Mouse (Mus musculus): ENCODE measurements around the gene Plin3. TPM values are rescaled to one million over a fixed set of nuclear protein-coding genes. Genes with fewer than 3 reads are reported as not detected.
"Not testable (repeated sequence)": the region's sequence is repeated elsewhere in the genome, so short reads cannot be mapped to it uniquely, and the experiment has no call there.

The Plin3 gene
- total RNA-seq, 2 experiments from 2014 or later: 2.5 to 6.7 TPM

- no peak for ATAC-seq (replicated peaks; ENCODE audit: low FRiP score, poor library complexity, severe bottlenecking)
These were observed 15.1 kb downstream of the Plin3 start for GRCm38 (mm10) chr17:56277567-56277893.

- ATAC-seq (replicated peaks; ENCODE audit: low FRiP score, poor library complexity, severe bottlenecking): peak; percentile 80
These were observed 15.8 kb downstream of the Plin3 start, which contains the start of gene Ticam1 for GRCm38 (mm10) chr17:56276643-56277566. TSS of gene Ticam1 (minus strand) at chr17:56276786.

- ATAC-seq (replicated peaks; ENCODE audit: low FRiP score, poor library complexity, severe bottlenecking): 0 out of 2 replicates have a peak, but pooled peaks have one; percentile 12
These were observed 16.7 kb downstream of the Plin3 start for GRCm38 (mm10) chr17:56275842-56276480.

GRCm38 (mm10) chr17:56273986-56274385 lies 18.7 kb downstream of the Plin3 start:
- no peak for ATAC-seq (replicated peaks; ENCODE audit: low FRiP score, poor library complexity, severe bottlenecking)

GRCm38 (mm10) chr17:56273482-56273881 lies 19.2 kb downstream of the Plin3 start:
- ATAC-seq (replicated peaks; ENCODE audit: low FRiP score, poor library complexity, severe bottlenecking): no peak

- ATAC-seq (replicated peaks; ENCODE audit: low FRiP score, poor library complexity, severe bottlenecking): no peak
These were observed 20.0 kb downstream of the Plin3 start for GRCm38 (mm10) chr17:56272644-56273043.

GRCm38 (mm10) chr17:56271609-56272253 lies 20.9 kb downstream of the Plin3 start:
- ATAC-seq (replicated peaks; ENCODE audit: low FRiP score, poor library complexity, severe bottlenecking): no peak

GRCm38 (mm10) chr17:56269741-56270140 lies 22.9 kb downstream of the Plin3 start:
- no peak for ATAC-seq (replicated peaks; ENCODE audit: low FRiP score, poor library complexity, severe bottlenecking)

GRCm38 (mm10) chr17:56269153-56269630 lies 23.5 kb downstream of the Plin3 start:
- peak; percentile 62 for ATAC-seq (replicated peaks; ENCODE audit: low FRiP score, poor library complexity, severe bottlenecking)

GRCm38 (mm10) chr17:56266271-56266670 lies 26.4 kb downstream of the Plin3 start:
- ATAC-seq (replicated peaks; ENCODE audit: low FRiP score, poor library complexity, severe bottlenecking): no peak

GRCm38 (mm10) chr17:56265869-56266268 lies 26.8 kb downstream of the Plin3 start:
- no peak for ATAC-seq (replicated peaks; ENCODE audit: low FRiP score, poor library complexity, severe bottlenecking)

GRCm38 (mm10) chr17:56265011-56265410 lies 27.7 kb downstream of the Plin3 start:
- no peak for ATAC-seq (replicated peaks; ENCODE audit: low FRiP score, poor library complexity, severe bottlenecking)

- peak; percentile 92 for ATAC-seq (replicated peaks; ENCODE audit: low FRiP score, poor library complexity, severe bottlenecking)
These were observed 28.7 kb downstream of the Plin3 start for GRCm38 (mm10) chr17:56264020-56264419.

- no peak for ATAC-seq (replicated peaks; ENCODE audit: low FRiP score, poor library complexity, severe bottlenecking)
These were observed 30.0 kb downstream of the Plin3 start for GRCm38 (mm10) chr17:56262645-56263094.

- ATAC-seq (replicated peaks; ENCODE audit: low FRiP score, poor library complexity, severe bottlenecking): no peak
These were observed 31.5 kb downstream of the Plin3 start for GRCm38 (mm10) chr17:56261166-56261565.

GRCm38 (mm10) chr17:56259301-56260037 lies 33.2 kb downstream of the Plin3 start:
- no peak for ATAC-seq (replicated peaks; ENCODE audit: low FRiP score, poor library complexity, severe bottlenecking)

GRCm38 (mm10) chr17:56258812-56259211 lies 33.9 kb downstream of the Plin3 start:
- not testable (repeated sequence) for ATAC-seq (replicated peaks; ENCODE audit: low FRiP score, poor library complexity, severe bottlenecking)

- ATAC-seq (replicated peaks; ENCODE audit: low FRiP score, poor library complexity, severe bottlenecking): not testable (repeated sequence)
These were observed 34.4 kb downstream of the Plin3 start for GRCm38 (mm10) chr17:56258269-56258668.

GRCm38 (mm10) chr17:56257181-56257894 lies 35.3 kb downstream of the Plin3 start:
- ATAC-seq (replicated peaks; ENCODE audit: low FRiP score, poor library complexity, severe bottlenecking): no peak

Data from erythroid progenitor cell, adult 5-6 weeks (primary cell).